Mouse (Mus musculus): Measurements from ENCODE around the gene Gm34653. TPM values are rescaled to one million over a fixed set of nuclear protein-coding genes. Genes with fewer than 3 reads are reported as not detected.
"Not testable (repeated sequence)": the region's sequence is repeated elsewhere in the genome, so short reads cannot be mapped to it uniquely, and the experiment has no call there.

Gm34653 gene
- total and polyA plus RNA-seq, 3 experiments: 0.38 TPM; not detected in 2

- H3K4me3 ChIP-seq (ENCODE audit: low read depth, low read length): no peak overlapping the region
- TF ChIP-seq GATA2 (IDR thresholded peaks at IDR 0.05; ENCODE audit: borderline replicate concordance, low read depth, low read length) (no peak), POLR2AphosphoS5 (IDR thresholded peaks at IDR 0.05; ENCODE audit: insufficient replicate concordance, low read depth, low read length) (no peak), GATA1 (IDR thresholded peaks at IDR 0.05; ENCODE audit: borderline replicate concordance, low read length) (no peak), CTCF (IDR thresholded peaks at IDR 0.05; ENCODE audit: low read depth, low read length) (no peak), TAL1 (conservative IDR thresholded peaks at IDR 0.05; ENCODE audit: low read depth, low read length) (no peak)
- DNase-seq (ENCODE audit: low spot score) (no peak), ATAC-seq (ENCODE audit: extremely low read depth, insufficient number of reproducible peaks, low FRiP score, poor library complexity, severe bottlenecking) (no peak)
- H3K36me3 ChIP-seq (replicated peaks): peaks cover 87% of the 10 kb centered on the region
- peaks cover 27% of the 10 kb centered on the region for H3K4me1 ChIP-seq (ENCODE audit: insufficient read depth, low read depth, low read length)
- H3K27me3 ChIP-seq (ENCODE audit: insufficient read depth, low read length): no peaks in the 10 kb centered on the region
- no peaks in the 10 kb centered on the region for H3K9me3 ChIP-seq (replicated peaks)
Observed at GRCm38 (mm10) chr2:34818492-34818891, 14.3 kb upstream of the Gm34653 start.

- Histone ChIP-seq H3K27me3 (ENCODE audit: insufficient read depth, low read length) (no peaks in the 10 kb centered on the region), H3K9me3 (replicated peaks) (peaks cover 15% of the 10 kb centered on the region), H3K4me3 (ENCODE audit: low read depth, low read length) (peak within 1 kb of the TSS; percentile 83), H3K4me1 (ENCODE audit: insufficient read depth, low read depth, low read length) (peaks cover 32% of the 10 kb centered on the region), H3K36me3 (replicated peaks) (peaks cover 38% of the 10 kb centered on the region)
- TF ChIP-seq POLR2AphosphoS5 (IDR thresholded peaks at IDR 0.05; ENCODE audit: insufficient replicate concordance, low read depth, low read length) (no peak), CTCF (IDR thresholded peaks at IDR 0.05; ENCODE audit: low read depth, low read length) (no peak), GATA2 (IDR thresholded peaks at IDR 0.05; ENCODE audit: borderline replicate concordance, low read depth, low read length) (no peak), GATA1 (IDR thresholded peaks at IDR 0.05; ENCODE audit: borderline replicate concordance, low read length) (no peak), TAL1 (conservative IDR thresholded peaks at IDR 0.05; ENCODE audit: low read depth, low read length) (no peak)
- ATAC-seq (ENCODE audit: extremely low read depth, insufficient number of reproducible peaks, low FRiP score, poor library complexity, severe bottlenecking): peak; percentile 49
- DNase-seq (ENCODE audit: low spot score): peak; percentile 90
Observed at GRCm38 (mm10) chr2:34825827-34826459, 6.9 kb upstream of the Gm34653 start, which contains the start of gene Fbxw2. TSS of gene Fbxw2 (minus strand) at chr2:34826311.

- ATAC-seq (ENCODE audit: extremely low read depth, insufficient number of reproducible peaks, low FRiP score, poor library complexity, severe bottlenecking) (no peak), DNase-seq (ENCODE audit: low spot score) (peak; percentile 37)
- peaks cover 34% of the 10 kb centered on the region for H3K36me3 ChIP-seq (replicated peaks)
- peak overlapping the region; percentile 83 for H3K4me3 ChIP-seq (ENCODE audit: low read depth, low read length)
- H3K9me3 ChIP-seq (replicated peaks): peaks cover 15% of the 10 kb centered on the region
- H3K4me1 ChIP-seq (ENCODE audit: insufficient read depth, low read depth, low read length): peaks cover 27% of the 10 kb centered on the region
- no peaks in the 10 kb centered on the region for H3K27me3 ChIP-seq (ENCODE audit: insufficient read depth, low read length)
- no peak for TF ChIP-seq GATA1 (IDR thresholded peaks at IDR 0.05; ENCODE audit: borderline replicate concordance, low read length)
- TF ChIP-seq CTCF (IDR thresholded peaks at IDR 0.05; ENCODE audit: low read depth, low read length): no peak
- TF ChIP-seq GATA2 (IDR thresholded peaks at IDR 0.05; ENCODE audit: borderline replicate concordance, low read depth, low read length): no peak
- no peak for TF ChIP-seq POLR2AphosphoS5 (IDR thresholded peaks at IDR 0.05; ENCODE audit: insufficient replicate concordance, low read depth, low read length)
- TF ChIP-seq TAL1 (conservative IDR thresholded peaks at IDR 0.05; ENCODE audit: low read depth, low read length): no peak
Observed at GRCm38 (mm10) chr2:34826460-34827231, 6.2 kb upstream of the Gm34653 start.

- DNase-seq (ENCODE audit: low spot score): no peak
- Histone ChIP-seq H3K27me3 (ENCODE audit: insufficient read depth, low read length) (no peaks in the 10 kb centered on the region), H3K4me3 (ENCODE audit: low read depth, low read length) (no peak overlapping the region), H3K4me1 (ENCODE audit: insufficient read depth, low read depth, low read length) (peaks cover 23% of the 10 kb centered on the region), H3K36me3 (replicated peaks) (peaks cover 25% of the 10 kb centered on the region), H3K9me3 (replicated peaks) (peaks cover 15% of the 10 kb centered on the region)
- TF ChIP-seq CTCF (IDR thresholded peaks at IDR 0.05; ENCODE audit: low read depth, low read length) (no peak), GATA2 (IDR thresholded peaks at IDR 0.05; ENCODE audit: borderline replicate concordance, low read depth, low read length) (no peak), POLR2AphosphoS5 (IDR thresholded peaks at IDR 0.05; ENCODE audit: insufficient replicate concordance, low read depth, low read length) (no peak), GATA1 (IDR thresholded peaks at IDR 0.05; ENCODE audit: borderline replicate concordance, low read length) (no peak), TAL1 (conservative IDR thresholded peaks at IDR 0.05; ENCODE audit: low read depth, low read length) (no peak)
- no peak for ATAC-seq (ENCODE audit: extremely low read depth, insufficient number of reproducible peaks, low FRiP score, poor library complexity, severe bottlenecking)
Observed at GRCm38 (mm10) chr2:34827591-34827990, 5.2 kb upstream of the Gm34653 start.

GRCm38 (mm10) chr2:34828026-34828425 lies 4.8 kb upstream of the Gm34653 start:
- no peak overlapping the region for H3K4me3 ChIP-seq (ENCODE audit: low read depth, low read length)
- peaks cover 21% of the 10 kb centered on the region for H3K4me1 ChIP-seq (ENCODE audit: insufficient read depth, low read depth, low read length)
- ATAC-seq (ENCODE audit: extremely low read depth, insufficient number of reproducible peaks, low FRiP score, poor library complexity, severe bottlenecking) (no peak), DNase-seq (ENCODE audit: low spot score) (no peak)
- H3K36me3 ChIP-seq (replicated peaks): peaks cover 22% of the 10 kb centered on the region
- no peaks in the 10 kb centered on the region for H3K27me3 ChIP-seq (ENCODE audit: insufficient read depth, low read length)
- no peak for TF ChIP-seq TAL1 (conservative IDR thresholded peaks at IDR 0.05; ENCODE audit: low read depth, low read length)
- TF ChIP-seq GATA1 (IDR thresholded peaks at IDR 0.05; ENCODE audit: borderline replicate concordance, low read length): no peak
- TF ChIP-seq POLR2AphosphoS5 (IDR thresholded peaks at IDR 0.05; ENCODE audit: insufficient replicate concordance, low read depth, low read length): no peak
- TF ChIP-seq GATA2 (IDR thresholded peaks at IDR 0.05; ENCODE audit: borderline replicate concordance, low read depth, low read length): no peak
- TF ChIP-seq CTCF (IDR thresholded peaks at IDR 0.05; ENCODE audit: low read depth, low read length): no peak
- peaks cover 15% of the 10 kb centered on the region for H3K9me3 ChIP-seq (replicated peaks)

- not testable (repeated sequence) for H3K4me1 ChIP-seq (ENCODE audit: insufficient read depth, low read depth, low read length); ATAC-seq (ENCODE audit: extremely low read depth, insufficient number of reproducible peaks, low FRiP score, poor library complexity, severe bottlenecking); H3K36me3 ChIP-seq (replicated peaks); H3K27me3 ChIP-seq (ENCODE audit: insufficient read depth, low read length); H3K4me3 ChIP-seq (ENCODE audit: low read depth, low read length); DNase-seq (ENCODE audit: low spot score)
- peaks cover 15% of the 10 kb centered on the region for H3K9me3 ChIP-seq (replicated peaks)
Observed at GRCm38 (mm10) chr2:34830066-34830465, 2.7 kb upstream of the Gm34653 start.

Measured in G1E (cell line).